Mouse (Mus musculus): Measurements from ENCODE around the gene Lrrc43. TPM values are rescaled to one million over a fixed set of nuclear protein-coding genes. Genes with fewer than 3 reads are reported as not detected.

Gene Lrrc43
- polyA plus RNA-seq, 1 experiment = 0.38 TPM

DNA sequence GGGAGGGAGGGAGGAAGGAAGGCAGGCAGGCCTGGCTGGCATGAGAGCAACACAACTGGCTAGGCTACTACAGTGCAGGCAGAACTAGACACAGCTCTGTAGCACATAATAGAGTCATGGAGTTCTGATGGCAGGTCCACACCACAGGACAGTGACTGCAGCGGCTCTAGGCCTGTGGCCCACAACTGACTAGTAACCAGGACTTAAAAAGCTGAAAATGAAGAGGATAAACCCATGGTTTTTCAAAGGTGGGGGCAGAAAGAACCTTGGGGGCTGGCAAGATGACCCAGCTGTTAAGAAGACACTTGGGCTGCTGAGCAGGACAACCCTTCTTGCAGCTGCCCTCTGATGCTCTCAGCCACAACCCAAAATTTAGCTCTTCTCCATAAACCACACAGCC lies 32.5 kb downstream of the Lrrc43 start:
- DNase-seq (ENCODE audit: low read depth) = no peak
- no peak for TF ChIP-seq POLR2A (IDR thresholded peaks at IDR 0.05; ENCODE audit: borderline replicate concordance, extremely low read depth, insufficient read depth, insufficient read length, poor library complexity, severe bottlenecking)

DNA sequence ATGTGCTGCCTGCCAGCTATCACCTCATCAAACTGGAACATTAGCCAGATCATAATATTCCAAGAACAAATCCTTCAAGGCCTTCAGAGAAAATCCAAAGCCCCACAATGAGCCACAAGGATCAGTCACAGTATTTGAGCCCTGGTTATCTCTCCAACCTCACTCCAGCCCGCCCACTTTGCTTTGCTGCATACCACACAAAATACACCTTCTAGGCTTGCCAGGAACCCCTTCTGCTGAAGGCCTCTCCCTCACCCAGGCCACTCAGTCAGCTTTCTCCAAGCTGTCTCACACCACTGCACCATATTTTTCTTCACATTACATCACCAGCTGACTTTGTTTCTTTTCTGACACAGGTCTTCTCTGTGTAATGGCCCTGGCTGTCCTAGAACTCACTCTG lies 33.1 kb downstream of the Lrrc43 start:
- no peak for DNase-seq (ENCODE audit: low read depth)
- TF ChIP-seq POLR2A (IDR thresholded peaks at IDR 0.05; ENCODE audit: borderline replicate concordance, extremely low read depth, insufficient read depth, insufficient read length, poor library complexity, severe bottlenecking) (no peak), CTCF (IDR thresholded peaks at IDR 0.05; ENCODE audit: borderline replicate concordance, extremely low read depth, insufficient read depth, insufficient read length) (no peak)

GRCm38 (mm10) chr5:123523692-123524392 lies 34.7 kb downstream of the Lrrc43 start, which contains the start of gene Diablo:
Gene Diablo (minus strand): TSS chr5:123524176.
- peak; percentile 99 for DNase-seq (ENCODE audit: low read depth)

DNA sequence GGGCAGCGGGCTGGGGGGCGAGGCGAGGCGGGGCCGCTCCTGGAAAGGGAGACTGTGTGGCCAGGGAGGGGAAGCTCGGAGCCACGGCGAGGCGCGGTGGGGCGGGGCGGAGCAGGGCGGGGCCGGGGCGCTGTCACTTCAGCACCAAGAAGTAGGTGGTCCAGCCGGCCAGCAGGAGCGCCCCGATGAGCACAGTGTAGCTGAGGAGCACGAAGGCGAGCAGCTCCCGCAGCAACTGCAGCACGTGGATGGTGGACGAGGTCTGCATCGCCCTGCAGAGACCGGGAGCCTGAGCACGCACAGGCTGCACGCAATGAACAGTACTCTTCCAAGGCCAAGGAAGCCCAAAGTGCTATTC lies 35.3 kb downstream of the Lrrc43 start:
- TF ChIP-seq CTCF (IDR thresholded peaks at IDR 0.05; ENCODE audit: borderline replicate concordance, extremely low read depth, insufficient read depth, insufficient read length) (no peak), POLR2A (IDR thresholded peaks at IDR 0.05; ENCODE audit: borderline replicate concordance, extremely low read depth, insufficient read depth, insufficient read length, poor library complexity, severe bottlenecking) (no peak)
- no peak for DNase-seq (ENCODE audit: low read depth)

More at GRCm38 (mm10) chr5:123523692-123524392, 34.7 kb downstream of the Lrrc43 start, which contains the start of gene Diablo:
- TF ChIP-seq POLR2A (IDR thresholded peaks at IDR 0.05; ENCODE audit: borderline replicate concordance, extremely low read depth, insufficient read depth, insufficient read length, poor library complexity, severe bottlenecking) (peak; percentile 93), CTCF (IDR thresholded peaks at IDR 0.05; ENCODE audit: borderline replicate concordance, extremely low read depth, insufficient read depth, insufficient read length) (no peak)

DNA sequence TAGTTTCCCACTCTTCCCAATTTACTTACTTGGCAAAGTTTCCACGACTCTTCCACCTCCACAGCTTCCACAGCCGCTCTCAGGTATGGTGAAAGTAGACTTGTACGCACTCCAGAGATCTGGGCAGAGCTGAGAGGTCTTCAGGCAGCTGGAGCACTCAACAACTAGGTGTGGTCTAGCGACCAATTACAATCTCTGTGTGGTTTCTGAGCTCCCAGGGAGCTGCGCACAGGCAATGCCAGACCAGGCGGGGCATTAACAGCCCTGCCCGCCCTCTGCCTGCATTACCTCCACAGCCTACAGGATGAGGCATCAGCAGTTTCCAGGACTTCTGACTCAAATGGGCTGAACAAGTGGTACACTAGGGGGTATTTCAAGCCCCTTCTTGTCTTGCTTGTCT lies 36.2 kb downstream of the Lrrc43 start, which contains the start of gene Gm49027:
TSS of gene Gm49027 (minus strand) at position 208 of the 400 bp plus-strand sequence.
- no peak for DNase-seq (ENCODE audit: low read depth)
- TF ChIP-seq POLR2A (IDR thresholded peaks at IDR 0.05; ENCODE audit: borderline replicate concordance, extremely low read depth, insufficient read depth, insufficient read length, poor library complexity, severe bottlenecking) (no peak), CTCF (IDR thresholded peaks at IDR 0.05; ENCODE audit: borderline replicate concordance, extremely low read depth, insufficient read depth, insufficient read length) (no peak)

DNA sequence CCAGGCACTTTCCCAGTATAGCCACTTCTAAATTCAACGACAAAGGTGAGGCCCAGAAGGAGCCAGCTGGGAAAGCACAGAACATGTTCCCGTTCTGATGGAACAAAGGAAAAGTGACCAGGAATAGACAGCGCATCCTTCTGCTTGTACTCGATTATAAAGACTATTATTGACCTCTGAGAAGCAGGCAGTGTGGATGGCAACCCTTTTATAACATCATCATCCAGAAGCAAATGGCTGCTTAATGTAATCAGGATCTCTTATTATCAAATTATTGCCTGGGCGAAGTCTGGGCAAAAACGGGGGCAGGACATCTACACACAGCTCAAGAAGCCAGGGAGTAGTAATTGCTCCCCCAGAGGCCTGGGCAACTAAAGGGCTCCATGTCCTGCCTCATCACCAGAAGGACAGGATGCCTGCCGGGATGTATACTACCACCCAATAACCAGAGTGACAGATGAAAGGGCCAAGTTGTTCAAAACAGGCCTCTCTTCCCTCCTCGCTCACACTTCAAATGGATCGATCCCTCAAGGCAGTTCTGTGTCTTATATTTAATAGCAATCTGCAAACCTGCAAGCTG lies 36.9 kb downstream of the Lrrc43 start:
- DNase-seq (ENCODE audit: low read depth) = no peak
- TF ChIP-seq CTCF (IDR thresholded peaks at IDR 0.05; ENCODE audit: borderline replicate concordance, extremely low read depth, insufficient read depth, insufficient read length) = no peak
- TF ChIP-seq POLR2A (IDR thresholded peaks at IDR 0.05; ENCODE audit: borderline replicate concordance, extremely low read depth, insufficient read depth, insufficient read length, poor library complexity, severe bottlenecking) = no peak

- no peak for DNase-seq (ENCODE audit: low read depth)
Observed at GRCm38 (mm10) chr5:123528641-123529040, 39.5 kb downstream of the Lrrc43 start.

DNA sequence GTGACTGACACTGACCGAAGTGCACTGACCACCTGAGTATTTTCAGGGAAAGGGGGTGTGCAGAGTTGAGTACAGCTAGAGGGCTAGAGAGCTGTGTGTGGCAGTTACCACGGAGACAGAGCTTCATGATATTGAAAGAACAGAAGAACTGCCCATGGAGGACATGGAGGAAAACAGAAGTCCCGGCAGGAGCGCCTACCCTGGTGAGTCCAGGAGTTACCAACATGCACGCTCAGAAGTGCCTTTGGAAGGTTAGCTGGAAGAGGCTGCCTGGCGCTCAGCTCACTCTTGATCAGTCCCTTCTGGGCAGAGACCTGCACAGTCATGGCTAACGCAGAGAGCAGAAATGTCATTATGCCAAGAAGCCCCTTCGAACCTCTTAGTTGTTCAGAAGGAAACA lies 41.0 kb downstream of the Lrrc43 start:
- TF ChIP-seq POLR2A (IDR thresholded peaks at IDR 0.05; ENCODE audit: borderline replicate concordance, extremely low read depth, insufficient read depth, insufficient read length, poor library complexity, severe bottlenecking) (no peak), CTCF (IDR thresholded peaks at IDR 0.05; ENCODE audit: borderline replicate concordance, extremely low read depth, insufficient read depth, insufficient read length) (no peak)
- no peak for DNase-seq (ENCODE audit: low read depth)

More at GRCm38 (mm10) chr5:123528641-123529040, 39.5 kb downstream of the Lrrc43 start:
- no peak for TF ChIP-seq CTCF (IDR thresholded peaks at IDR 0.05; ENCODE audit: borderline replicate concordance, extremely low read depth, insufficient read depth, insufficient read length)
- no peak for TF ChIP-seq POLR2A (IDR thresholded peaks at IDR 0.05; ENCODE audit: borderline replicate concordance, extremely low read depth, insufficient read depth, insufficient read length, poor library complexity, severe bottlenecking)

- DNase-seq (ENCODE audit: low read depth) = no peak
- TF ChIP-seq CTCF (IDR thresholded peaks at IDR 0.05; ENCODE audit: borderline replicate concordance, extremely low read depth, insufficient read depth, insufficient read length) = no peak
- no peak for TF ChIP-seq POLR2A (IDR thresholded peaks at IDR 0.05; ENCODE audit: borderline replicate concordance, extremely low read depth, insufficient read depth, insufficient read length, poor library complexity, severe bottlenecking)
Observed at GRCm38 (mm10) chr5:123533801-123534200, 44.7 kb downstream of the Lrrc43 start.

- TF ChIP-seq CTCF (IDR thresholded peaks at IDR 0.05; ENCODE audit: borderline replicate concordance, extremely low read depth, insufficient read depth, insufficient read length) (no peak), POLR2A (IDR thresholded peaks at IDR 0.05; ENCODE audit: borderline replicate concordance, extremely low read depth, insufficient read depth, insufficient read length, poor library complexity, severe bottlenecking) (no peak)
- no peak for DNase-seq (ENCODE audit: low read depth)
Observed at GRCm38 (mm10) chr5:123555693-123556092, 66.6 kb downstream of the Lrrc43 start.

DNA sequence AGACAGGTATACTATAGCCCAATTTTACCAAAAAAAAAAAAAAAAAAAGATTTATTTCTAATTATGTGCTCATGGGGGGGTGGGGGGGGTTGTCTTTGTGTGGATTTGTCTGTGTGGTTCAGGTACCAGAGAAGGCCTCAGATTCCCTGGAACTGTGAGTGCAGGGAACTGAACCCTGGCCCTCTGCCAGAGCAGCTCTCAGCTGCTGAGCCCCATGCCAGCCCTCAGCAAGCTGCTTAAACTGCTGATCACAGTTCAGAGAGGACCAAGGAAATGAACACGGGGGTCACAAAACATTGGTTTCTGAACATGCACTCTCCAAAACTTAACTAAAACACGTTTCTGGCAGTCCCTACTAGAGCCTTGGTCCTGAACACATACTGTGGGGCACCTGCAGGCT lies 67.3 kb downstream of the Lrrc43 start:
- TF ChIP-seq CTCF (IDR thresholded peaks at IDR 0.05; ENCODE audit: borderline replicate concordance, extremely low read depth, insufficient read depth, insufficient read length) = no peak
- TF ChIP-seq POLR2A (IDR thresholded peaks at IDR 0.05; ENCODE audit: borderline replicate concordance, extremely low read depth, insufficient read depth, insufficient read length, poor library complexity, severe bottlenecking) = no peak
- peak; percentile 33 for DNase-seq (ENCODE audit: low read depth)

Other genes starting within 250 kb of the Lrrc43 start
- gene Wdr66, start 237.2 kb upstream of the Lrrc43 start, polyA plus RNA-seq (2012; rRNA removed) = 2.1 and 2.7 TPM in 2 replicates
- 46.4 and 53.2 TPM in 2 replicates for gene Bcl7a, start 145.5 kb upstream of the Lrrc43 start, polyA plus RNA-seq (2012; rRNA removed)
- 37.5 TPM in 2 replicates for gene Mlxip, start 94.5 kb upstream of the Lrrc43 start, polyA plus RNA-seq (2012; rRNA removed)
- not detected in 2 replicates for gene Il31, start 184 bp downstream of the Lrrc43 start, polyA plus RNA-seq (2012; rRNA removed)
- gene B3gnt4, start 21.2 kb downstream of the Lrrc43 start, polyA plus RNA-seq (2012; rRNA removed) = 2.5 and 4.3 TPM in 2 replicates
- gene Diablo, start 34.9 kb downstream of the Lrrc43 start, polyA plus RNA-seq (2012; rRNA removed) = 97.2 and 121 TPM in 2 replicates
- 10.2 and 10.3 TPM in 2 replicates for gene Gm49027, start 36.2 kb downstream of the Lrrc43 start, polyA plus RNA-seq (2012; rRNA removed)
- gene Vps33a, start 83.7 kb downstream of the Lrrc43 start, polyA plus RNA-seq (2012; rRNA removed) = 32.4 and 45.6 TPM in 2 replicates
- gene Clip1, start 195.3 kb downstream of the Lrrc43 start, polyA plus RNA-seq (2012; rRNA removed) = 73.9 and 94.8 TPM in 2 replicates
- gene Zcchc8, start 231.8 kb downstream of the Lrrc43 start, polyA plus RNA-seq (2012; rRNA removed) = 79.2 and 91.8 TPM in 2 replicates

Measured in brain, embryonic 14.5 days (tissue).